Mouse (Mus musculus) limb, embryonic 14.5 days (tissue): ENCODE measurements at regions not wholly inside any gene's neighbourhood (a gene's known extent, or its start where the extent isn't known, plus 50 kb on each side); places are given as distances from the start of the nearest gene placed in this dataset.
A peak's percentile ranks its signal among the peaks of the same experiment; 100 is the strongest.

Source experiments
- ATAC-seq: fragments of 200-750 bp; cut with Nextera tagmentation; 2 replicates; pipeline ENCODE4 v1.8.0; 2017; ENCODE audit warnings: low read depth, moderate number of reproducible peaks, moderate TSS enrichment; ENCODE audit not compliant: low FRiP score
- DNase-seq: peaks from one replicate; pipeline ENCODE4 v3.0.0-alpha.2; 2015; ENCODE audit warnings: low spot score
- H3K27ac ChIP-seq: fragments of 300-500 bp; sonication (generic); replicated peaks from 2 replicates; pipeline ENCODE4 v1.5.1; 2014; ENCODE audit warnings: low read depth, mild to moderate bottlenecking, low read length, moderate library complexity, mixed read lengths
- H3K27me3 ChIP-seq: fragments of 300-500 bp; sonication (generic); 2 replicates; pipeline ENCODE4 v1.6.1; 2014; ENCODE audit warnings: low read length, mixed read lengths; ENCODE audit not compliant: control insufficient read depth, insufficient read depth
- H3K36me3 ChIP-seq: fragments of 300-500 bp; sonication (generic); 2 replicates; pipeline ENCODE4 v1.6.1; 2014; ENCODE audit warnings: mild to moderate bottlenecking, low read length, moderate library complexity, mixed read lengths; ENCODE audit not compliant: control insufficient read depth, insufficient read depth
- H3K4me1 ChIP-seq: fragments of 300-500 bp; sonication (generic); 2 replicates; pipeline ENCODE4 v1.6.1; 2014; ENCODE audit warnings: antibody characterized with exemption, low read length, mixed read lengths; ENCODE audit not compliant: control insufficient read depth, insufficient read depth
- H3K4me2 ChIP-seq: fragments of 300-500 bp; sonication (generic); replicated peaks from 2 replicates; pipeline ENCODE4 v1.6.1; 2014; ENCODE audit warnings: low read depth, mild to moderate bottlenecking, low read length, moderate library complexity; ENCODE audit not compliant: severe bottlenecking
- H3K4me3 ChIP-seq: fragments of 300-500 bp; sonication (generic); replicated peaks from 2 replicates; pipeline ENCODE4 v1.5.1; 2014; ENCODE audit warnings: low read length
- H3K9ac ChIP-seq: fragments of 300-500 bp; sonication (generic); 2 replicates; pipeline ENCODE4 v1.6.1; 2014; ENCODE audit warnings: mild to moderate bottlenecking, low read depth, low read length, moderate library complexity; ENCODE audit not compliant: severe bottlenecking
- H3K9me3 ChIP-seq: fragments of 300-500 bp; sonication (generic); 2 replicates; pipeline ENCODE4 v1.6.1; 2016; ENCODE audit warnings: low read length; ENCODE audit not compliant: control insufficient read depth
- POLR2A ChIP-seq: fragments of 200-500 bp; IDR thresholded peaks from 2 replicates; pipeline ENCODE4 v1.8.0; 2012; ENCODE audit warnings: inconsistent platforms, mild to moderate bottlenecking, moderate library complexity, borderline replicate concordance; ENCODE audit not compliant: insufficient read depth, insufficient read length; ENCODE audit errors: extremely low read depth
- WGBS: fragments of 180-500 bp; shearing (Covaris S2); extraction: QIAGEN DNeasy Blood & Tissue Kit; methylation state at CpG from one replicate; pipeline ENCODE4 v1.1.7; 2014; 5-methylcytosine and 5-hydroxymethylcytosine counted together

- Histone ChIP-seq H3K4me2 (no peak overlapping the region), H3K27me3 (no peaks in the 10 kb centered on the region), H3K27ac (no peak overlapping the region), H3K4me1 (peaks cover 4% of the 10 kb centered on the region; the same call in 1 of the 2 replicates), H3K9me3 (no peaks in the 10 kb centered on the region), H3K9ac (no peak overlapping the region), H3K36me3 (no peaks in the 10 kb centered on the region), H3K4me3 (no peak overlapping the region)
- DNase-seq: no peak
- 84% methylated on average over 1 of the region's 1 CpGs for whole genome bisulfite sequencing
- no peak for TF ChIP-seq POLR2A
- ATAC-seq: no peak
Observed at GRCm38 (mm10) chr10:122558660-122559059, 110.4 kb downstream of the Avpr1a start.

- DNase-seq (no peak), ATAC-seq (no peak)
- Histone ChIP-seq H3K4me3 (no peak overlapping the region), H3K36me3 (no peaks in the 10 kb centered on the region), H3K27ac (no peak overlapping the region), H3K4me1 (peaks cover 4% of the 10 kb centered on the region; the same call in 1 of the 2 replicates), H3K9me3 (no peaks in the 10 kb centered on the region), H3K9ac (no peak overlapping the region), H3K4me2 (no peak overlapping the region), H3K27me3 (no peaks in the 10 kb centered on the region)
- no peak for TF ChIP-seq POLR2A
- 54% methylated on average over 10 of the region's 10 CpGs for WGBS
Observed at GRCm38 (mm10) chr10:122560001-122560695, 111.8 kb downstream of the Avpr1a start.

- Histone ChIP-seq H3K27ac (no peak overlapping the region), H3K27me3 (no peaks in the 10 kb centered on the region), H3K4me1 (peaks cover 4% of the 10 kb centered on the region; the same call in 1 of the 2 replicates), H3K9ac (no peak overlapping the region), H3K4me3 (no peak overlapping the region), H3K36me3 (no peaks in the 10 kb centered on the region), H3K4me2 (no peak overlapping the region), H3K9me3 (no peaks in the 10 kb centered on the region)
- no peak for TF ChIP-seq POLR2A
- ATAC-seq: no peak
- DNase-seq: no peak
- 85% methylated on average over 3 of the region's 3 CpGs for WGBS
Observed at GRCm38 (mm10) chr10:122561924-122562323, 113.6 kb downstream of the Avpr1a start.

- 74% methylated on average over 6 of the region's 6 CpGs for WGBS
- Histone ChIP-seq H3K9me3 (no peaks in the 10 kb centered on the region), H3K4me1 (peaks cover 4% of the 10 kb centered on the region; the same call in 1 of the 2 replicates), H3K4me2 (no peak overlapping the region), H3K4me3 (no peak overlapping the region), H3K27ac (no peak overlapping the region), H3K27me3 (no peaks in the 10 kb centered on the region), H3K36me3 (no peaks in the 10 kb centered on the region), H3K9ac (no peak overlapping the region)
- no peak for ATAC-seq
- TF ChIP-seq POLR2A: no peak
- DNase-seq: no peak
Observed at GRCm38 (mm10) chr10:122562542-122562941, 114.2 kb downstream of the Avpr1a start.

- H3K27me3 ChIP-seq: no peaks in the 10 kb centered on the region
- no peak for TF ChIP-seq POLR2A
- WGBS: 29% methylated on average over 10 of the region's 10 CpGs
- DNase-seq (peak; percentile 30), ATAC-seq (peak; percentile 41)
- no peaks in the 10 kb centered on the region for H3K36me3 ChIP-seq
- H3K9ac ChIP-seq: no peak overlapping the region
- peaks cover 4% of the 10 kb centered on the region; the same call in 1 of the 2 replicates for H3K4me1 ChIP-seq
- peak overlapping the region; percentile 11; the same call in 1 of the 2 replicates for H3K4me2 ChIP-seq
- no peak overlapping the region for H3K4me3 ChIP-seq
- no peak overlapping the region for H3K27ac ChIP-seq
- no peaks in the 10 kb centered on the region for H3K9me3 ChIP-seq
Observed at GRCm38 (mm10) chr10:122563973-122564372, 114.6 kb upstream of the Ppm1h start.
